Mouse (Mus musculus) C2C12 (cell line): ENCODE results near the gene Olfr450.

ENCODE experiments used
- CTCF ChIP-seq: IDR thresholded peaks from one replicate; pipeline ENCODE4 v1.5.1; 2011; ENCODE audit not compliant: control insufficient read depth, insufficient read depth, insufficient read length
- MAX ChIP-seq: IDR thresholded peaks from one replicate; pipeline ENCODE4 v1.6.1; 2011; ENCODE audit warnings: mild to moderate bottlenecking, control low read depth

DNA sequence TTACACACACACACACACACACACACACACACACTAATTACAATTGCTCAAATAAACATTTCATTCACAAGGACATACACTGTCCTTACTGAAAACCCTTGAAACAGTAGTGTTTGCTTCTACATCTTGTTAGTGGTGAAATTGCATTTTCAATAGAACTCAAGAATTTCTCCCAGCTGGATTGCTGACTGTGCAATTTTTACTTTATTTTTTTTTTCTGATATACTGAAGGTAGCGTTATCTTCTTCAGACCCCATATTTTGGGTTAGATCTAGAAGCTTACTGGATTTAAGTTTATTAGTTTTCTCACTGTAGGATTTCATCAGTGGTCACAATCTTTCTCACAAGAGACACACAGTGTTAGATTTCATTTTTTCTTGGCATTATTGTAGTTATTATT, 34.7 kb upstream of the Olfr450 start:
- TF ChIP-seq CTCF: no peak
- TF ChIP-seq MAX: no peak
